Comparison of ENCODE assay signal across 15 mouse cellular contexts in genomic region chr10:87419940-87420385, GRCm38 (mm10).
DNase-seq lines count a peak whose midpoint lies in the region; ATAC-seq and TF ChIP-seq lines count a peak whose summit lies in the region.
"Had no signal": no experiment of that assay in that cellular context is flagged by ENCODE, and none has a peak within 500 bp of the region (broad histone marks: within the 10 kb centered on the region; RNA-seq: fewer than 3 reads in every experiment).

No protein-coding gene starts in this region.

- ATAC-seq in forebrain, embryonic 12.5 days (ENCODE audit: low FRiP score) = peak; percentile 84
- ATAC-seq in hindbrain, embryonic 16.5 days = peak; percentile 61
- ATAC-seq in neural tube, embryonic 13.5 days (ENCODE audit: low read depth) = peak; percentile 76
- ATAC-seq in liver, postnatal 0 days = no peak
- ATAC-seq: activated CD4-positive, CD25-positive, alpha-beta regulatory T cell, adult 4 months had no signal

- H3K4me3 ChIP-seq in forebrain, embryonic 12.5 days (replicated peaks) = no peak overlapping the region
- H3K4me3 ChIP-seq in hindbrain, embryonic 16.5 days (ENCODE audit: low read length) = no peak overlapping the region
- H3K4me3 ChIP-seq in neural tube, embryonic 13.5 days = no peak overlapping the region
- H3K4me3 ChIP-seq in liver, postnatal 0 days (ENCODE audit: low read depth, low read length) = no peak overlapping the region
- H3K4me3 ChIP-seq: limb, embryonic 10.5 days; megakaryocyte, embryonic 14.5 days had no signal

- no peak for TF ChIP-seq EP300 in liver, postnatal 0 days (IDR thresholded peaks at IDR 0.05; ENCODE audit: low read depth)

- no peaks in the 10 kb centered on the region for H3K27me3 ChIP-seq in forebrain, embryonic 12.5 days
- no peaks in the 10 kb centered on the region for H3K27me3 ChIP-seq in hindbrain, embryonic 16.5 days (replicated peaks; ENCODE audit: control insufficient read depth, insufficient read depth, low read length)
- no peaks in the 10 kb centered on the region for H3K27me3 ChIP-seq in neural tube, embryonic 13.5 days
- H3K27me3 ChIP-seq in liver, postnatal 0 days (ENCODE audit: insufficient read depth, low read length) = no peaks in the 10 kb centered on the region
- H3K27me3 ChIP-seq: megakaryocyte, embryonic 14.5 days had no signal

- peaks cover 22% of the 10 kb centered on the region for H3K4me1 ChIP-seq in forebrain, embryonic 12.5 days
- H3K4me1 ChIP-seq in hindbrain, embryonic 16.5 days (ENCODE audit: control insufficient read depth, insufficient read depth, low read depth, low read length) = peaks cover 8% of the 10 kb centered on the region; the same call in 1 of the 2 replicates
- peaks cover 20% of the 10 kb centered on the region for H3K4me1 ChIP-seq in neural tube, embryonic 13.5 days (replicated peaks)
- H3K4me1 ChIP-seq in liver, postnatal 0 days (ENCODE audit: insufficient read depth) = no peaks in the 10 kb centered on the region
- H3K4me1 ChIP-seq: limb, embryonic 10.5 days; megakaryocyte, embryonic 14.5 days had no signal

- TF ChIP-seq CTCF in liver, postnatal 0 days (IDR thresholded peaks at IDR 0.05; ENCODE audit: low read depth) = no peak

- peak overlapping the region; percentile 92 for H3K27ac ChIP-seq in forebrain, embryonic 12.5 days
- H3K27ac ChIP-seq in hindbrain, embryonic 16.5 days (ENCODE audit: low read depth, low read length) = no peak overlapping the region
- H3K27ac ChIP-seq in neural tube, embryonic 13.5 days (replicated peaks) = peak overlapping the region; percentile 61; the same call in 1 of the 2 replicates
- no peak overlapping the region for H3K27ac ChIP-seq in liver, postnatal 0 days (ENCODE audit: low read depth)
- H3K27ac ChIP-seq: limb, embryonic 10.5 days had no signal

- no peaks in the 10 kb centered on the region for H3K9me3 ChIP-seq in forebrain, embryonic 12.5 days
- H3K9me3 ChIP-seq in hindbrain, embryonic 16.5 days (ENCODE audit: control insufficient read depth, low read length) = no peaks in the 10 kb centered on the region
- no peaks in the 10 kb centered on the region for H3K9me3 ChIP-seq in neural tube, embryonic 13.5 days
- no peaks in the 10 kb centered on the region for H3K9me3 ChIP-seq in liver, postnatal 0 days (ENCODE audit: low read length)
- H3K9me3 ChIP-seq: limb, embryonic 10.5 days had no signal

- H3K36me3 ChIP-seq in forebrain, embryonic 12.5 days (replicated peaks) = no peaks in the 10 kb centered on the region
- no peaks in the 10 kb centered on the region for H3K36me3 ChIP-seq in hindbrain, embryonic 16.5 days (ENCODE audit: control insufficient read depth, insufficient read depth, low read length)
- no peaks in the 10 kb centered on the region for H3K36me3 ChIP-seq in neural tube, embryonic 13.5 days
- H3K36me3 ChIP-seq in liver, postnatal 0 days (replicated peaks; ENCODE audit: insufficient read depth, low read length) = no peaks in the 10 kb centered on the region
- H3K36me3 ChIP-seq: limb, embryonic 10.5 days had no signal

- H3K4me2 ChIP-seq in forebrain, embryonic 12.5 days = peak overlapping the region; percentile 27
- peak overlapping the region; percentile 3; the same call in 1 of the 2 replicates for H3K4me2 ChIP-seq in hindbrain, embryonic 16.5 days (ENCODE audit: low read length)
- peak overlapping the region; percentile 22 for H3K4me2 ChIP-seq in neural tube, embryonic 13.5 days
- H3K4me2 ChIP-seq in liver, postnatal 0 days (ENCODE audit: low read depth, low read length) = no peak overlapping the region

- peak; percentile 12 to 37 for DNase-seq in cerebellum, postnatal 10 days
- no peak for DNase-seq in cerebellum, postnatal 4 days (ENCODE audit: low spot score in 2 of 2)
- no peak for DNase-seq in liver, postnatal 0 days
- DNase-seq in heart, adult 11 months = no peak
- no peak for DNase-seq in yolk sac, embryonic 10.5 days (ENCODE audit: low spot score)
- DNase-seq: heart, adult 18-20 months; heart, postnatal 14 days; kidney, adult 9 months; thymus, postnatal 14 days had no signal

- WGBS in forebrain, embryonic 12.5 days = under 1% methylated on average over 6 of the region's 6 CpGs
- 9% methylated on average over 6 of the region's 6 CpGs for WGBS in hindbrain, embryonic 16.5 days
- 3% methylated on average over 6 of the region's 6 CpGs for WGBS in neural tube, embryonic 13.5 days
- 33% methylated on average over 6 of the region's 6 CpGs for WGBS in liver, postnatal 0 days (ENCODE audit: insufficient replicate concordance)

- 0 out of 2 replicates have a peak overlapping the region, but pooled peaks have one; percentile 33 for H3K9ac ChIP-seq in forebrain, embryonic 12.5 days
- H3K9ac ChIP-seq in hindbrain, embryonic 16.5 days (ENCODE audit: low read depth, low read length) = no peak overlapping the region
- H3K9ac ChIP-seq in neural tube, embryonic 13.5 days = no peak overlapping the region; the same call in 1 of the 2 replicates
- no peak overlapping the region for H3K9ac ChIP-seq in liver, postnatal 0 days (replicated peaks)

Comparison
In these comparisons a context has a peak if more than half of its experiments do, and no peak if none do; other contexts are left out.
1. DNase-seq: peak in cerebellum, postnatal 10 days (2 of 2); none in cerebellum, postnatal 4 days (0 of 2), liver, postnatal 0 days (single experiment), heart, adult 11 months (single experiment) and yolk sac, embryonic 10.5 days (single experiment).
2. H3K27ac ChIP-seq: peak in forebrain, embryonic 12.5 days (single experiment) and neural tube, embryonic 13.5 days (single experiment); none in hindbrain, embryonic 16.5 days (single experiment) and liver, postnatal 0 days (single experiment).